Mouse (Mus musculus): ENCODE results near the gene Scgb1c1.

DNA sequence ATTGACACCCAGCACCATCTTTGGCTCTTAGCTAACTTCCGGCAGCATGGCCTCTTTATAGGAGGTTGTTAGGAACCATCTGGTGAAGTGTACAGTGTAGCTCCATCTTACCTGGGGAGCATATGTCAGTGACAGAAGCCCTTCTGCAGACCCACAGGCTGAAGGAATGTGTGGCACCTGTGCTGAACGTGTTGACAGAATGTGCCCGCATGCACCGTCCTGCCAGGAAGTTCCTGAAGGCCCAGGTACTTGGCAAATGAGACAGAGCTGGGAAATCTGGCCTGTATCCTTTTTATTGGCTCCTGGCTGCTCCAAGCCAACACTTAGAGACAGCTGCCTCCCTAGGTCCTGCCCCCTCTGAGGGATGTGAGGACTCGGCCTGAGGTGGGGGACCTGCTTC, 15.4 kb downstream of the Scgb1c1 start:
- TF ChIP-seq MAFK (IDR thresholded peaks at IDR 0.05; ENCODE audit: insufficient read depth, low read depth, low read length) (no peak), ZC3H11A (IDR thresholded peaks at IDR 0.05; ENCODE audit: borderline replicate concordance, low read depth, low read length) (no peak)

All from ES-E14 (cell line).